Mouse (Mus musculus) thymus, adult 2 months (tissue): ENCODE results near the gene Stra6. TPM values are rescaled to one million over a fixed set of nuclear protein-coding genes. Genes with fewer than 3 reads are reported as not detected.

ENCODE experiments used
- DNase-seq: peaks from one replicate; pipeline ENCODE4 v3.0.0; 2021
- H3K27ac ChIP-seq: fragments of 200-500 bp; 2 replicates; pipeline ENCODE4 v1.5.1; 2012; ENCODE audit warnings: low read length, control low read depth; ENCODE audit not compliant: control insufficient read depth, insufficient read depth
- H3K27me3 ChIP-seq: fragments of 200-500 bp; 2 replicates; pipeline ENCODE4 v1.6.1; 2012; ENCODE audit warnings: mild to moderate bottlenecking, low read length, moderate library complexity, mixed read lengths; ENCODE audit not compliant: control insufficient read depth, insufficient read depth
- H3K36me3 ChIP-seq: fragments of 200-500 bp; 2 replicates; pipeline ENCODE4 v1.6.1; 2012; ENCODE audit warnings: mild to moderate bottlenecking, low read length, moderate library complexity; ENCODE audit not compliant: control insufficient read depth, insufficient read depth
- H3K4me1 ChIP-seq: fragments of 200-500 bp; replicated peaks from 2 replicates; pipeline ENCODE4 v1.6.1; 2012; ENCODE audit warnings: low read length; ENCODE audit not compliant: control insufficient read depth, insufficient read depth
- H3K4me3 ChIP-seq: fragments of 200-500 bp; 2 replicates; pipeline ENCODE4 v1.5.1; 2012; ENCODE audit warnings: mild to moderate bottlenecking, low read length, control low read depth, moderate library complexity; ENCODE audit not compliant: control insufficient read depth, insufficient read depth
- CTCF ChIP-seq: fragments of 200-500 bp; IDR thresholded peaks from 2 replicates; pipeline ENCODE4 v1.5.1; 2012; ENCODE audit warnings: mild to moderate bottlenecking, control low read depth, low read length, moderate library complexity, borderline replicate concordance; ENCODE audit not compliant: control insufficient read depth, poor library complexity, insufficient read depth; ENCODE audit errors: extremely low read depth
- POLR2A ChIP-seq: fragments of 200-500 bp; IDR thresholded peaks from 2 replicates; pipeline ENCODE4 v1.6.1; 2012; ENCODE audit warnings: mild to moderate bottlenecking, low read length, control low read depth, moderate library complexity; ENCODE audit not compliant: control insufficient read depth, poor library complexity, insufficient read depth; ENCODE audit errors: extremely low read depth
- WGBS: fragments of 180-500 bp; shearing (Covaris S2); methylation state at CpG from one replicate; pipeline ENCODE4 v1.1.7; 2018; 5-methylcytosine and 5-hydroxymethylcytosine counted together
- polyA plus RNA-seq: library from polyadenylated mRNA; depleted of rRNA; stranded (reverse); fragments of >200 nt; gene quantifications from 2 replicates; pipeline ENCODE4 v1.2.3, GENCODE M21; 2012

The Stra6 gene
- polyA plus RNA-seq, 1 experiment, result 6.1 TPM

- Histone ChIP-seq H3K27me3 (no peaks in the 10 kb centered on the region), H3K4me1 (no peaks in the 10 kb centered on the region), H3K4me3 (no peak overlapping the region), H3K36me3 (no peaks in the 10 kb centered on the region), H3K27ac (no peak overlapping the region)
- 74% methylated on average over 3 of the region's 3 CpGs for WGBS
- TF ChIP-seq CTCF, result no peak
- TF ChIP-seq POLR2A, result no peak
- no peak for DNase-seq
Observed at GRCm38 (mm10) chr9:58053544-58053943, 10.0 kb upstream of the Stra6 start.

- Histone ChIP-seq H3K27me3 (no peaks in the 10 kb centered on the region), H3K4me3 (no peak overlapping the region), H3K4me1 (no peaks in the 10 kb centered on the region), H3K36me3 (no peaks in the 10 kb centered on the region), H3K27ac (no peak overlapping the region)
- TF ChIP-seq CTCF, result no peak
- no peak for TF ChIP-seq POLR2A
- DNase-seq, result no peak
- 96% methylated on average over 1 of the region's 1 CpGs for WGBS
Observed at GRCm38 (mm10) chr9:58054032-58054431, 9.6 kb upstream of the Stra6 start.

- TF ChIP-seq POLR2A (no peak), CTCF (no peak)
- Histone ChIP-seq H3K27me3 (no peaks in the 10 kb centered on the region), H3K36me3 (no peaks in the 10 kb centered on the region), H3K27ac (no peak overlapping the region), H3K4me3 (no peak overlapping the region), H3K4me1 (no peaks in the 10 kb centered on the region)
- 80% methylated on average over 5 of the region's 5 CpGs for WGBS
- DNase-seq, result no peak
Observed at GRCm38 (mm10) chr9:58055666-58056065, 7.9 kb upstream of the Stra6 start.

GRCm38 (mm10) chr9:58059920-58060319 lies 3.7 kb upstream of the Stra6 start:
- WGBS, result 53% methylated on average over 1 of the region's 1 CpGs

GRCm38 (mm10) chr9:58060677-58061667 lies 2.6 kb upstream of the Stra6 start:
- H3K36me3 ChIP-seq, result no peaks in the 10 kb centered on the region
- H3K4me3 ChIP-seq, result no peak overlapping the region
- H3K4me1 ChIP-seq, result no peaks in the 10 kb centered on the region
- no peak for TF ChIP-seq POLR2A
- TF ChIP-seq CTCF, result no peak
- no peak overlapping the region for H3K27ac ChIP-seq
- WGBS, result 18% methylated on average over 23 of the region's 23 CpGs
- peak; percentile 43 for DNase-seq
- no peaks in the 10 kb centered on the region for H3K27me3 ChIP-seq

More at GRCm38 (mm10) chr9:58059920-58060319, 3.7 kb upstream of the Stra6 start:
- no peaks in the 10 kb centered on the region for H3K36me3 ChIP-seq
- H3K27ac ChIP-seq, result no peak overlapping the region
- DNase-seq, result no peak
- H3K27me3 ChIP-seq, result no peaks in the 10 kb centered on the region
- TF ChIP-seq POLR2A (no peak), CTCF (no peak)
- no peaks in the 10 kb centered on the region for H3K4me1 ChIP-seq
- no peak overlapping the region for H3K4me3 ChIP-seq

- no peaks in the 10 kb centered on the region for H3K27me3 ChIP-seq
- TF ChIP-seq POLR2A, result no peak
- TF ChIP-seq CTCF, result no peak
- H3K27ac ChIP-seq, result no peak overlapping the region
- H3K4me1 ChIP-seq, result no peaks in the 10 kb centered on the region
- no peaks in the 10 kb centered on the region for H3K36me3 ChIP-seq
- no peak overlapping the region for H3K4me3 ChIP-seq
- 77% methylated on average over 6 of the region's 6 CpGs for WGBS
- DNase-seq, result no peak
Observed at GRCm38 (mm10) chr9:58065532-58065931, 1.9 kb downstream of the Stra6 start.
